8 mouse cellular contexts compared by ENCODE assay signal in the genomic region with DNA sequence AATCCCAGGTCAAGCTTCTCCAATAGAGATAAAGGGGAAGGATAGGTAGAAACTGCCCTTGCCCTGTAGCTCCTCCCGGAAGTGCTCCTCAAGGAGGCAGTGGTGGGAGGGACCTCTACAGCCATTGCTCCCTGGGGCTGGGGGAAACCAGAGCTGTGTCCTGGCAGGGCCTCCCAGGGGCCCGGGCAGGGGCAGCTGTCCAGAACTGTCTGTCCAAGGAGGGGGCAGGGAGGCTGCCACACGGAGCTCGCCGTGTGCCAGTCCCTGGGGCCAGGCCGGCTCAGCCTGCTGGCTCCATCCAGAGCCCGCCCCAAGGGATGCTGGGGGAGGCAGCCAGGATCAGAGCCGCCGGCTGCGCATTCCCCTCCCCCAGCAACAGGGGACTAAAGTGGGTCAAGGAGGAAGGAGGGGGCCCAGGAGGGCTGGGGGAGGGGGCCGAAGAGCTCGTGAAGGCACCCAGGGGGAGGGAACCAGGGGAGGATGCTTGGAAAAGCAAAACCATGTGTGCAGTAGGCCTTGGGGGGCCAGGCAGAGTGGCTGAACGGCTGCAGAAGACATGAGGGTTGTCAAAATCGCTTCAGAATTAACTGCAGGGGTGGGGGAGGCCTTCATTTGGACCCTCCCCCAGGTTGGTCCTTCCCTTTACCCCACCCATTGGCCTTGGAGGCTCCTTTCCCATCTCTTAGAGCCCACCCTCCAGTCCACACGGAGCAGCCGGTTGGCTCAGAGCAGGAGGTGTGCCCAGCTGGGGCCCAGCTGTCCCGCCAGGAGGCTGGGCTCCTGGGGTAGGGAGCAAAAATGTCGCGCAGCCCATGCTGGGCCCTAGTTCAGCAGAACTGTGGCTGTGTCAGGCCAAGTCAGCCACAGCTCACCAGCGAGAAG. TPM values are rescaled to one million over a fixed set of nuclear protein-coding genes. Genes with fewer than 3 reads are reported as not detected.
DNase-seq lines count a peak whose midpoint lies in the region; ATAC-seq lines count a peak whose summit lies in the region.

No protein-coding gene starts in this region.

- peak; percentile 95 for ATAC-seq in embryonic facial prominence, embryonic 12.5 days (ENCODE audit: insufficient number of reproducible peaks, insufficient read depth, low FRiP score, low TSS enrichment)
- peak; percentile 94 for ATAC-seq in lung, embryonic 15.5 days (ENCODE audit: borderline replicate concordance, extremely low read depth, low FRiP score, low TSS enrichment)

- H3K36me3 ChIP-seq in embryonic facial prominence, embryonic 12.5 days: no peaks in the 10 kb centered on the region
- no peaks in the 10 kb centered on the region for H3K36me3 ChIP-seq in heart, embryonic 10.5 days
- H3K36me3 ChIP-seq in lung, embryonic 15.5 days: no peaks in the 10 kb centered on the region

- peaks cover 61% of the 10 kb centered on the region for H3K4me1 ChIP-seq in embryonic facial prominence, embryonic 12.5 days
- peaks cover 60% of the 10 kb centered on the region for H3K4me1 ChIP-seq in heart, embryonic 10.5 days
- H3K4me1 ChIP-seq in lung, embryonic 15.5 days: peaks cover 53% of the 10 kb centered on the region

- peak overlapping the region; percentile 47; the same call in 1 of the 2 replicates for H3K9ac ChIP-seq in embryonic facial prominence, embryonic 12.5 days
- H3K9ac ChIP-seq in lung, embryonic 15.5 days: peak overlapping the region; percentile 29; the same call in 1 of the 2 replicates

- no peaks in the 10 kb centered on the region for H3K9me3 ChIP-seq in embryonic facial prominence, embryonic 12.5 days
- no peaks in the 10 kb centered on the region for H3K9me3 ChIP-seq in heart, embryonic 10.5 days
- no peaks in the 10 kb centered on the region for H3K9me3 ChIP-seq in lung, embryonic 15.5 days

- WGBS in embryonic facial prominence, embryonic 12.5 days: under 1% methylated on average over 20 of the region's 20 CpGs
- under 1% methylated on average over 20 of the region's 20 CpGs for WGBS in heart, embryonic 10.5 days
- WGBS in lung, embryonic 15.5 days: 1% methylated on average over 18 of the region's 20 CpGs

- peak overlapping the region; percentile 17 for H3K4me3 ChIP-seq in embryonic facial prominence, embryonic 12.5 days
- H3K4me3 ChIP-seq in heart, embryonic 10.5 days: peak overlapping the region; percentile 56
- peak overlapping the region; percentile 34 for H3K4me3 ChIP-seq in lung, embryonic 15.5 days

- H3K27me3 ChIP-seq in embryonic facial prominence, embryonic 12.5 days: no peaks in the 10 kb centered on the region
- H3K27me3 ChIP-seq in heart, embryonic 10.5 days (ENCODE audit: insufficient read depth, poor library complexity, severe bottlenecking): no peaks in the 10 kb centered on the region; the same call in 1 of the 2 replicates
- no peaks in the 10 kb centered on the region for H3K27me3 ChIP-seq in lung, embryonic 15.5 days

- peak overlapping the region; percentile 51 for H3K4me2 ChIP-seq in embryonic facial prominence, embryonic 12.5 days (replicated peaks)
- peak overlapping the region; percentile 74 for H3K4me2 ChIP-seq in lung, embryonic 15.5 days

- H3K27ac ChIP-seq in embryonic facial prominence, embryonic 12.5 days: peak overlapping the region; percentile 90
- peak overlapping the region; percentile 91 for H3K27ac ChIP-seq in heart, embryonic 10.5 days
- peak overlapping the region; percentile 90 for H3K27ac ChIP-seq in lung, embryonic 15.5 days

- peak; percentile 26 to 33 for DNase-seq in left cerebral cortex, adult 18-20 months (ENCODE audit: low spot score in 2 of 2)
- no peak for DNase-seq in left cerebral cortex, adult 11 months (ENCODE audit: low spot score)
- peak; percentile 92 for DNase-seq in heart, embryonic 10.5 days (ENCODE audit: low spot score)
- DNase-seq in kidney, postnatal 36 days: peak; percentile 33 to 35
- peak; percentile 83 for DNase-seq in retina, postnatal 7 days (ENCODE audit: low read depth, low spot score)
- no peak for DNase-seq in c-Kit-positive CD71-positive TER-119-positive erythroid progenitor cells, embryonic 14.5 days (ENCODE audit: low spot score)

RNA-seq across cellular contexts. Expression of gene Zfp423, which starts 20.8 kb away (rescaled TPM):
- total RNA-seq in left cerebral cortex, adult 18-20 months (2021): 10 to 100 TPM; 22.2 to 28.8 TPM
- polyA plus RNA-seq in embryonic facial prominence, embryonic 12.5 days (2016; fragmentation: Nextera tagmentation; extraction: Ambion mirVana): 33.5 and 36.5 TPM in 2 replicates
- polyA plus RNA-seq in heart, embryonic 10.5 days (2016; fragmentation: Nextera tagmentation; extraction: Ambion mirVana): 5.0 and 10.4 TPM in 2 replicates
- polyA plus RNA-seq in lung, embryonic 15.5 days (2015; fragmentation: Nextera tagmentation; extraction: Ambion mirVana): 7.3 and 9.9 TPM in 2 replicates

Comparison
In these comparisons a context has a peak if more than half of its experiments do, and no peak if none do; other contexts are left out.
1. DNase-seq: peak in left cerebral cortex, adult 18-20 months (2 of 2), heart, embryonic 10.5 days (single experiment), kidney, postnatal 36 days (2 of 2) and retina, postnatal 7 days (single experiment); none in left cerebral cortex, adult 11 months (single experiment) and c-Kit-positive CD71-positive TER-119-positive erythroid progenitor cells, embryonic 14.5 days (single experiment).
2. Peak in every context shown above with its lines, with median percentiles within 50 percentile points of each other: H3K27ac ChIP-seq and H3K4me3 ChIP-seq.